Mouse (Mus musculus): Measurements from ENCODE around the gene Praf2. TPM values are rescaled to one million over a fixed set of nuclear protein-coding genes. Genes with fewer than 3 reads are reported as not detected.

The Praf2 gene
- polyA plus RNA-seq, 1 experiment from 2014 or later: 104 TPM

- Histone ChIP-seq H3K4me3 (peak overlapping the region; percentile 59), H3K27me3 (no peaks in the 10 kb centered on the region), H3K9me3 (no peaks in the 10 kb centered on the region), H3K36me3 (0 out of 2 replicates have a peak, but pooled peaks cover 7% of the 10 kb centered on the region), H3K27ac (replicated peaks) (no peak overlapping the region), H3K4me2 (replicated peaks) (peak overlapping the region; percentile 69), H3K4me1 (peaks cover 27% of the 10 kb centered on the region), H3K9ac (replicated peaks) (peak overlapping the region; percentile 32)
- ATAC-seq (replicated peaks): 0 out of 2 replicates have a peak, but pooled peaks have one; percentile 25
- 19% methylated on average over 11 of the region's 11 CpGs for WGBS
These were observed 37.5 kb downstream of the Praf2 start for GRCm38 (mm10) chrX:7765764-7766163.

GRCm38 (mm10) chrX:7769302-7770017, 41.2 kb downstream of the Praf2 start:
- peaks cover 9% of the 10 kb centered on the region; the same call in 1 of the 2 replicates for H3K36me3 ChIP-seq
- H3K9ac ChIP-seq (replicated peaks): no peak overlapping the region
- no peaks in the 10 kb centered on the region for H3K27me3 ChIP-seq
- H3K9me3 ChIP-seq: no peaks in the 10 kb centered on the region
- no peak overlapping the region for H3K4me2 ChIP-seq (replicated peaks)
- WGBS: 89% methylated on average over 7 of the region's 7 CpGs
- H3K27ac ChIP-seq (replicated peaks): no peak overlapping the region
- no peak for ATAC-seq (replicated peaks)
- H3K4me1 ChIP-seq: peaks cover 14% of the 10 kb centered on the region
- H3K4me3 ChIP-seq: no peak overlapping the region

- Histone ChIP-seq H3K27ac (replicated peaks) (no peak overlapping the region), H3K9me3 (no peaks in the 10 kb centered on the region), H3K4me1 (no peaks in the 10 kb centered on the region), H3K27me3 (no peaks in the 10 kb centered on the region), H3K4me2 (replicated peaks) (no peak overlapping the region), H3K4me3 (no peak overlapping the region), H3K36me3 (peaks cover 9% of the 10 kb centered on the region; the same call in 1 of the 2 replicates), H3K9ac (replicated peaks) (no peak overlapping the region)
- WGBS: 49% methylated on average over 2 of the region's 2 CpGs
- ATAC-seq (replicated peaks): no peak
These were observed 44.5 kb downstream of the Praf2 start for GRCm38 (mm10) chrX:7772766-7773165.

GRCm38 (mm10) chrX:7775501-7776205, 47.4 kb downstream of the Praf2 start:
- Histone ChIP-seq H3K36me3 (peaks cover 2% of the 10 kb centered on the region; the same call in 1 of the 2 replicates), H3K9me3 (no peaks in the 10 kb centered on the region), H3K9ac (replicated peaks) (no peak overlapping the region), H3K27me3 (no peaks in the 10 kb centered on the region), H3K4me2 (replicated peaks) (no peak overlapping the region), H3K27ac (replicated peaks) (no peak overlapping the region), H3K4me3 (no peak overlapping the region), H3K4me1 (no peaks in the 10 kb centered on the region)
- WGBS: 75% methylated on average over 9 of the region's 9 CpGs
- no peak for ATAC-seq (replicated peaks)

- H3K27ac ChIP-seq (replicated peaks): no peak overlapping the region
- no peaks in the 10 kb centered on the region for H3K9me3 ChIP-seq
- H3K27me3 ChIP-seq: no peaks in the 10 kb centered on the region
- H3K4me3 ChIP-seq: no peak overlapping the region
- H3K4me1 ChIP-seq: no peaks in the 10 kb centered on the region
- ATAC-seq (replicated peaks): peak; percentile 70
- no peak overlapping the region for H3K9ac ChIP-seq (replicated peaks)
- WGBS: 54% methylated on average over 8 of the region's 8 CpGs
- no peak overlapping the region for H3K4me2 ChIP-seq (replicated peaks)
- peaks cover 2% of the 10 kb centered on the region; the same call in 1 of the 2 replicates for H3K36me3 ChIP-seq
These were observed 48.3 kb downstream of the Praf2 start for GRCm38 (mm10) chrX:7776329-7777082.

GRCm38 (mm10) chrX:7778450-7779244, 50.4 kb downstream of the Praf2 start:
- no peaks in the 10 kb centered on the region for H3K9me3 ChIP-seq
- H3K4me1 ChIP-seq: no peaks in the 10 kb centered on the region
- no peak overlapping the region for H3K4me3 ChIP-seq
- no peaks in the 10 kb centered on the region for H3K27me3 ChIP-seq
- no peak overlapping the region for H3K4me2 ChIP-seq (replicated peaks)
- no peak overlapping the region for H3K9ac ChIP-seq (replicated peaks)
- no peaks in the 10 kb centered on the region for H3K36me3 ChIP-seq
- WGBS: 67% methylated on average over 7 of the region's 7 CpGs
- no peak overlapping the region for H3K27ac ChIP-seq (replicated peaks)
- ATAC-seq (replicated peaks): no peak

GRCm38 (mm10) chrX:7779294-7779693, 51.1 kb downstream of the Praf2 start:
- Histone ChIP-seq H3K27me3 (no peaks in the 10 kb centered on the region), H3K4me3 (no peak overlapping the region), H3K4me1 (no peaks in the 10 kb centered on the region), H3K9ac (replicated peaks) (no peak overlapping the region), H3K4me2 (replicated peaks) (no peak overlapping the region), H3K36me3 (no peaks in the 10 kb centered on the region), H3K9me3 (no peaks in the 10 kb centered on the region), H3K27ac (replicated peaks) (no peak overlapping the region)
- ATAC-seq (replicated peaks): no peak
- WGBS: 18% methylated on average over 3 of the region's 3 CpGs

Other genes with a start within 250 kb of the Praf2 start
- 0.05 and 0.10 TPM in 2 replicates for gene Foxp3, start 154.8 kb upstream of the Praf2 start, polyA plus RNA-seq (2015; fragmentation: Nextera tagmentation; extraction: Ambion mirVana)
- gene Ppp1r3f, start 154.2 kb upstream of the Praf2 start, polyA plus RNA-seq (2015; fragmentation: Nextera tagmentation; extraction: Ambion mirVana): 4.8 and 4.9 TPM in 2 replicates
- gene Ccdc22, start 122.9 kb upstream of the Praf2 start, polyA plus RNA-seq (2015; fragmentation: Nextera tagmentation; extraction: Ambion mirVana): 40.5 and 42.4 TPM in 2 replicates
- gene Cacna1f, start 121.4 kb upstream of the Praf2 start, polyA plus RNA-seq (2015; fragmentation: Nextera tagmentation; extraction: Ambion mirVana): 0.05 and 0.19 TPM in 2 replicates
- 109 and 120 TPM in 2 replicates for gene Syp, start 90.0 kb upstream of the Praf2 start, polyA plus RNA-seq (2015; fragmentation: Nextera tagmentation; extraction: Ambion mirVana)
- gene Prickle3, start 71.2 kb upstream of the Praf2 start, polyA plus RNA-seq (2015; fragmentation: Nextera tagmentation; extraction: Ambion mirVana): 1.3 and 1.9 TPM in 2 replicates
- gene Plp2, start 57.0 kb upstream of the Praf2 start, polyA plus RNA-seq (2015; fragmentation: Nextera tagmentation; extraction: Ambion mirVana): 36.8 and 40.0 TPM in 2 replicates
- 0.11 and 0.13 TPM in 2 replicates for gene Magix, start 47.2 kb upstream of the Praf2 start, polyA plus RNA-seq (2015; fragmentation: Nextera tagmentation; extraction: Ambion mirVana)
- 47.4 and 50.2 TPM in 2 replicates for gene Gpkow, start 31.3 kb upstream of the Praf2 start, polyA plus RNA-seq (2015; fragmentation: Nextera tagmentation; extraction: Ambion mirVana)
- gene Wdr45, start 14.1 kb upstream of the Praf2 start, polyA plus RNA-seq (2015; fragmentation: Nextera tagmentation; extraction: Ambion mirVana): 38.0 and 43.1 TPM in 2 replicates
- 0.84 TPM in 1 of 2 replicates, not detected in the other for gene Gm45208, start 6.2 kb upstream of the Praf2 start, polyA plus RNA-seq (2015; fragmentation: Nextera tagmentation; extraction: Ambion mirVana)
- gene Ccdc120, start 22.5 kb downstream of the Praf2 start, polyA plus RNA-seq (2015; fragmentation: Nextera tagmentation; extraction: Ambion mirVana): 55.5 and 63.3 TPM in 2 replicates
- 21.8 and 23.4 TPM in 2 replicates for gene Tfe3, start 34.1 kb downstream of the Praf2 start, polyA plus RNA-seq (2015; fragmentation: Nextera tagmentation; extraction: Ambion mirVana)
- gene Gripap1, start 61.3 kb downstream of the Praf2 start, polyA plus RNA-seq (2015; fragmentation: Nextera tagmentation; extraction: Ambion mirVana): 77.6 and 78.5 TPM in 2 replicates
- gene Kcnd1, start 93.8 kb downstream of the Praf2 start, polyA plus RNA-seq (2015; fragmentation: Nextera tagmentation; extraction: Ambion mirVana): 2.8 and 3.1 TPM in 2 replicates
- gene Otud5, start 112.9 kb downstream of the Praf2 start, polyA plus RNA-seq (2015; fragmentation: Nextera tagmentation; extraction: Ambion mirVana): 53.8 and 55.8 TPM in 2 replicates
- gene Pim2, start 149.8 kb downstream of the Praf2 start, polyA plus RNA-seq (2015; fragmentation: Nextera tagmentation; extraction: Ambion mirVana): 16.3 and 17.6 TPM in 2 replicates
- gene Slc35a2, start 155.6 kb downstream of the Praf2 start, polyA plus RNA-seq (2015; fragmentation: Nextera tagmentation; extraction: Ambion mirVana): 44.5 and 45.0 TPM in 2 replicates
- gene Pqbp1, start 170.8 kb downstream of the Praf2 start, polyA plus RNA-seq (2015; fragmentation: Nextera tagmentation; extraction: Ambion mirVana): 207 and 210 TPM in 2 replicates
- gene Timm17b, start 170.9 kb downstream of the Praf2 start, polyA plus RNA-seq (2015; fragmentation: Nextera tagmentation; extraction: Ambion mirVana): 160 and 165 TPM in 2 replicates
- gene Gm10491, start 179.4 kb downstream of the Praf2 start, polyA plus RNA-seq (2015; fragmentation: Nextera tagmentation; extraction: Ambion mirVana): not detected in 2 replicates
- not detected in 2 replicates for gene Gm10490, start 181.1 kb downstream of the Praf2 start, polyA plus RNA-seq (2015; fragmentation: Nextera tagmentation; extraction: Ambion mirVana)
- 131 and 141 TPM in 2 replicates for gene Pcsk1n, start 191.4 kb downstream of the Praf2 start, polyA plus RNA-seq (2015; fragmentation: Nextera tagmentation; extraction: Ambion mirVana)
- not detected in 2 replicates for gene Eras, start 200.2 kb downstream of the Praf2 start, polyA plus RNA-seq (2015; fragmentation: Nextera tagmentation; extraction: Ambion mirVana)
- gene Hdac6, start 219.4 kb downstream of the Praf2 start, polyA plus RNA-seq (2015; fragmentation: Nextera tagmentation; extraction: Ambion mirVana): 51.3 and 55.7 TPM in 2 replicates
- 0.09 and 0.15 TPM in 2 replicates for gene Gata1, start 249.6 kb downstream of the Praf2 start, polyA plus RNA-seq (2015; fragmentation: Nextera tagmentation; extraction: Ambion mirVana)

Measured in forebrain, embryonic 15.5 days (tissue).